Mouse (Mus musculus): ENCODE measurements around the gene Cib3. TPM values are rescaled to one million over a fixed set of nuclear protein-coding genes. Genes with fewer than 3 reads are reported as not detected.

The Cib3 gene
- polyA plus RNA-seq, 1 experiment, result not detected

GRCm38 (mm10) chr8:72240951-72241350 is 28.3 kb upstream of the Cib3 start:
- H3K27me3 ChIP-seq (replicated peaks), result no peaks in the 10 kb centered on the region
- H3K9me3 ChIP-seq, result no peaks in the 10 kb centered on the region
- peak overlapping the region; percentile 89 for H3K4me3 ChIP-seq (replicated peaks)
- peaks cover 32% of the 10 kb centered on the region for H3K36me3 ChIP-seq (replicated peaks; ENCODE audit: low read length)
- no peak for TF ChIP-seq GATA1 (IDR thresholded peaks at IDR 0.05; ENCODE audit: borderline replicate concordance, low read length)
- TF ChIP-seq FLI1 (IDR thresholded peaks at IDR 0.05; ENCODE audit: low read length), result no peak
- peaks cover 58% of the 10 kb centered on the region for H3K4me1 ChIP-seq

GRCm38 (mm10) chr8:72240403-72240763 is 27.7 kb upstream of the Cib3 start:
- no peaks in the 10 kb centered on the region for H3K9me3 ChIP-seq
- H3K27me3 ChIP-seq (replicated peaks), result no peaks in the 10 kb centered on the region
- peak overlapping the region; percentile 96 for H3K4me3 ChIP-seq (replicated peaks)
- H3K4me1 ChIP-seq, result peaks cover 54% of the 10 kb centered on the region
- H3K36me3 ChIP-seq (replicated peaks; ENCODE audit: low read length), result peaks cover 29% of the 10 kb centered on the region
- TF ChIP-seq FLI1 (IDR thresholded peaks at IDR 0.05; ENCODE audit: low read length) (no peak), GATA1 (IDR thresholded peaks at IDR 0.05; ENCODE audit: borderline replicate concordance, low read length) (no peak)

GRCm38 (mm10) chr8:72239499-72240402 is 27.1 kb upstream of the Cib3 start, which contains the start of gene Ap1m1:
TSS of gene Ap1m1 (plus strand) at chr8:72240018.
- Histone ChIP-seq H3K36me3 (replicated peaks; ENCODE audit: low read length) (peaks cover 27% of the 10 kb centered on the region), H3K27me3 (replicated peaks) (no peaks in the 10 kb centered on the region), H3K4me1 (peaks cover 48% of the 10 kb centered on the region), H3K9me3 (no peaks in the 10 kb centered on the region), H3K4me3 (replicated peaks) (peak within 1 kb of the TSS; percentile 96)
- TF ChIP-seq GATA1 (IDR thresholded peaks at IDR 0.05; ENCODE audit: borderline replicate concordance, low read length) (peak; percentile 25; the same call in 1 of the 3 replicates), FLI1 (IDR thresholded peaks at IDR 0.05; ENCODE audit: low read length) (peak; percentile 94)

- Histone ChIP-seq H3K27me3 (replicated peaks) (no peaks in the 10 kb centered on the region), H3K4me1 (peaks cover 38% of the 10 kb centered on the region), H3K4me3 (replicated peaks) (no peak overlapping the region), H3K9me3 (no peaks in the 10 kb centered on the region), H3K36me3 (replicated peaks; ENCODE audit: low read length) (peaks cover 35% of the 10 kb centered on the region)
- no peak for TF ChIP-seq FLI1 (IDR thresholded peaks at IDR 0.05; ENCODE audit: low read length)
Measured at GRCm38 (mm10) chr8:72222656-72223055, 10.0 kb upstream of the Cib3 start.

DNA sequence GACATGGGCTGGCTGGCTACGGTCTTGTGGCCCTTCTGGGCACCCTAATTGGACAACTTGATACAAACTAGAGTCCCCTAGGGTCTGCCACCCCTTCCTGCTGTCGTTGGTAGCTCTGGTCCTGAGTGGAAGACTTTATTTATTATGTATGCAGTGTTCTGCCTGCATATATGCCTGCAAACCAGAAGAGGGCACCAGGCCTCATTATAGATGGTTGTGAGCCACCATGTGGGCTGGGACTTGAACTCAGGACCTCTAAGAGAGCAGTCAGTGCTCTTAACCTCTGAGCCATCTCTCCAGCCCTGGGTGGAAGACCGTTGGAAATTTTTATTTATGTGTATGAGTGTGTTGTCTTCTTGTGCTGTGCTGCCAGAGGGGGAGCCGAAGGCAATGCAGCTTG is 8.1 kb upstream of the Cib3 start:
- H3K4me1 ChIP-seq, result peaks cover 47% of the 10 kb centered on the region
- TF ChIP-seq FLI1 (IDR thresholded peaks at IDR 0.05; ENCODE audit: low read length) (no peak), GATA1 (IDR thresholded peaks at IDR 0.05; ENCODE audit: borderline replicate concordance, low read length) (no peak)
- no peaks in the 10 kb centered on the region for H3K27me3 ChIP-seq (replicated peaks)
- peak overlapping the region; percentile 97 for H3K4me3 ChIP-seq (replicated peaks)
- no peaks in the 10 kb centered on the region for H3K9me3 ChIP-seq
- peaks cover 35% of the 10 kb centered on the region for H3K36me3 ChIP-seq (replicated peaks; ENCODE audit: low read length)

DNA sequence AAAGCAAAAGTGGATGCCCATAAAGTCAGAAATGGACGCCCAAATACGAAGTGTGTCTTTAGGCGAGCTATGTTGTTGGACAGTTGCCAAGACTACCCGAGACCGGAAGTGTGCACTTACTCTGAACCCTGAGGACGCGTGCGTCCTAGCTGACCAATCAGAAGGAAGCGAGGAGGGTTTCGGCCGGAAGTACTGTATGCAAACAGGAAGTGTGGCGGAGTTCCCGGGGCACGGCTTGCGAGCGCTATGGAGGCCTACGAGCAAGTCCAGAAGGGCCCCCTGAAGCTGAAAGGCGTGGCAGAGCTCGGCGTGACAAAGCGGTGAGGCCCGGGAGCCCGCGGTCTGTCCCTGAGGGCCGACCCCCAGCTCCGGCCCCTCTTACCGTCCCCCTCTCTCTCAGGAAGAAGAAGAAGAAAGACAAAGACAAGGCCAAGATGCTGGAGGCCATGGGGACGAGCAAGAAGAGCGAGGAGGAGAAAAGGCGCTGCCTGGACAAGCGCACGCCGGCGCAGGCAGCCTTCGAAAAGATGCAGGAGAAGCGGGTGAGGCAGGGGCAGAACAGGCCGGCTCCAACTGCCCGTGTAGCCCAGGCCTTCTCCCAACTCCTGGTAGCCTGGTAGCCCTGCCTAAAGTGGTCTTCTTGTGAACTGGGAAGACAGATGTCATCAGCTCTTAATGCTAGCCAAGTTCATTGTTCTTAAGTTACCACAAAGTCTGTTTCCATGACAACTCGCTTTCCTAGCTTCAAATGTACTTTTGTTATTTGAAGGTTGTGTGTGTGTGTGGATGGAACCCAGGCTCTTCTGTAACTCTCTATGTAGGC is 7.1 kb upstream of the Cib3 start, which contains the start of gene Fam32a:
Gene Fam32a, plus strand, starts transcription at position 190 of the 823 bp plus-strand sequence.
- H3K36me3 ChIP-seq (replicated peaks; ENCODE audit: low read length), result peaks cover 35% of the 10 kb centered on the region
- H3K4me1 ChIP-seq, result peaks cover 57% of the 10 kb centered on the region
- TF ChIP-seq GATA1 (IDR thresholded peaks at IDR 0.05; ENCODE audit: borderline replicate concordance, low read length) (no peak), FLI1 (IDR thresholded peaks at IDR 0.05; ENCODE audit: low read length) (peak; percentile 99)
- H3K9me3 ChIP-seq, result no peaks in the 10 kb centered on the region
- no peaks in the 10 kb centered on the region for H3K27me3 ChIP-seq (replicated peaks)
- peak within 1 kb of the TSS; percentile 97 for H3K4me3 ChIP-seq (replicated peaks)

GRCm38 (mm10) chr8:72218781-72219540 is 6.3 kb upstream of the Cib3 start:
- Histone ChIP-seq H3K4me3 (replicated peaks) (peak overlapping the region; percentile 97), H3K9me3 (no peaks in the 10 kb centered on the region)

GRCm38 (mm10) chr8:72215871-72216270 is 3.2 kb upstream of the Cib3 start:
- Histone ChIP-seq H3K9me3 (no peaks in the 10 kb centered on the region), H3K27me3 (replicated peaks) (peaks cover 15% of the 10 kb centered on the region), H3K4me3 (replicated peaks) (no peak overlapping the region), H3K4me1 (peaks cover 50% of the 10 kb centered on the region), H3K36me3 (replicated peaks; ENCODE audit: low read length) (peaks cover 5% of the 10 kb centered on the region)
- no peak for TF ChIP-seq GATA1 (IDR thresholded peaks at IDR 0.05; ENCODE audit: borderline replicate concordance, low read length)
- no peak for TF ChIP-seq FLI1 (IDR thresholded peaks at IDR 0.05; ENCODE audit: low read length)

More at GRCm38 (mm10) chr8:72218781-72219540, 6.3 kb upstream of the Cib3 start:
- peaks cover 2% of the 10 kb centered on the region for H3K27me3 ChIP-seq (replicated peaks)
- TF ChIP-seq GATA1 (IDR thresholded peaks at IDR 0.05; ENCODE audit: borderline replicate concordance, low read length) (no peak), FLI1 (IDR thresholded peaks at IDR 0.05; ENCODE audit: low read length) (no peak)
- peaks cover 33% of the 10 kb centered on the region for H3K36me3 ChIP-seq (replicated peaks; ENCODE audit: low read length)
- H3K4me1 ChIP-seq, result peaks cover 59% of the 10 kb centered on the region

DNA sequence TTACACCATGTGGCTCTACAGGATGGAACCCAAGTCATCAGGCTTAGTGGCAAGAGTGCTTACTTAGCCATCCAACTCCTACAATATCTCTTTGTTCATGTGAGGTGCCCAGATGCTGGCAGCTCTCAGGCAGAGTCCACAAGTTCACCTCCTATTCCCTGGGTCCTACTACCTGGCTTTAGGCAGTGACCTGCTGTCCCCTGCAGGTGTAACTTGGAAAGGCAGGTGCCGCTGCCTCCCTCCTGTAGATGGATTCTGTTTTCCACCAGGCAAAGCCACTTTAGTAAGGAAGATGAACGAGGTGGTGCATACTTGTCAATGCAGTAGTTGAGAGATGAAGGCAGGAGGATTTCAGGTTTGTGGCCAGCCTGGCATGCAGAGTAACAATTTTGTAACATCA is 2.4 kb upstream of the Cib3 start:
- H3K36me3 ChIP-seq (replicated peaks; ENCODE audit: low read length), result no peaks in the 10 kb centered on the region
- H3K4me3 ChIP-seq (replicated peaks), result no peak overlapping the region
- peaks cover 15% of the 10 kb centered on the region for H3K27me3 ChIP-seq (replicated peaks)
- TF ChIP-seq FLI1 (IDR thresholded peaks at IDR 0.05; ENCODE audit: low read length) (no peak), GATA1 (IDR thresholded peaks at IDR 0.05; ENCODE audit: borderline replicate concordance, low read length) (no peak)
- no peaks in the 10 kb centered on the region for H3K9me3 ChIP-seq
- peaks cover 50% of the 10 kb centered on the region for H3K4me1 ChIP-seq
